Mouse (Mus musculus): Measurements from ENCODE around the gene Sept1. TPM values are rescaled to one million over a fixed set of nuclear protein-coding genes. Genes with fewer than 3 reads are reported as not detected.

Gene Sept1
- polyA plus RNA-seq, 1 experiment: 2.2 TPM

DNA sequence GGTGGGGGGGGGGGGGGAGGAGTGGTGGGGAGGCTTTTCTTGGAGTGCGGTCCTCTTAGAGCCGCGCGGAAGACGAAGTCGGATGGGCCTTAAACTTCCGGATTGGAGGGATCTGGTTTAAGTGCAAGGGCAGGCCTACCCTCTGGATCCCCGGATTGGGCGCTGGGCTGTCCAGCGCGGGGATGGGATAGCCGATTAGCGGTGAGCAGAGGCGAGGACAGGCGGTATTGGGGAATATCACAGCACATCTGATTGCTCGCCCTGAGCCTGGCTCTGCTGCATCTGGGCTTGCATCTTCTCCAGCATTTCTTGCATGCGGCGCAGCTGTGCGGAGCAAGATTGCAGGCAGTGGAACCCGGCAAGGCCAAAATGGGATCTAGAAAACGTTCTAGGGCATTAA, 18.4 kb downstream of the Sept1 start:
- no peaks in the 10 kb centered on the region for H3K27me3 ChIP-seq (ENCODE audit: control insufficient read depth, insufficient read depth, insufficient read length)
- H3K4me2 ChIP-seq (ENCODE audit: low read depth): peak overlapping the region; percentile 33
- no peaks in the 10 kb centered on the region for H3K36me3 ChIP-seq (ENCODE audit: control insufficient read depth, insufficient read depth)
- H3K79me2 ChIP-seq (ENCODE audit: control insufficient read depth, insufficient read depth): peaks cover 8% of the 10 kb centered on the region
- TF ChIP-seq E2F4 (IDR thresholded peaks at IDR 0.05; ENCODE audit: insufficient read depth) (no peak), TCF3 (IDR thresholded peaks at IDR 0.05; ENCODE audit: insufficient read length, low read depth) (no peak), SRF (IDR thresholded peaks at IDR 0.05; ENCODE audit: control insufficient read depth, insufficient read length, low read depth) (no peak), REST (IDR thresholded peaks at IDR 0.05; ENCODE audit: insufficient read depth, insufficient read length) (no peak), POLR2A (IDR thresholded peaks at IDR 0.05; ENCODE audit: insufficient read length, low read depth) (peak; percentile 27), USF1 (IDR thresholded peaks at IDR 0.05; ENCODE audit: low read depth) (no peak), POLR2AphosphoS2 (IDR thresholded peaks at IDR 0.05; ENCODE audit: insufficient read length, low read depth) (peak; percentile 50)
- peak overlapping the region; percentile 60 for H3K4me3 ChIP-seq
- H3ac ChIP-seq (ENCODE audit: control insufficient read depth, insufficient read length): no peak overlapping the region

DNA sequence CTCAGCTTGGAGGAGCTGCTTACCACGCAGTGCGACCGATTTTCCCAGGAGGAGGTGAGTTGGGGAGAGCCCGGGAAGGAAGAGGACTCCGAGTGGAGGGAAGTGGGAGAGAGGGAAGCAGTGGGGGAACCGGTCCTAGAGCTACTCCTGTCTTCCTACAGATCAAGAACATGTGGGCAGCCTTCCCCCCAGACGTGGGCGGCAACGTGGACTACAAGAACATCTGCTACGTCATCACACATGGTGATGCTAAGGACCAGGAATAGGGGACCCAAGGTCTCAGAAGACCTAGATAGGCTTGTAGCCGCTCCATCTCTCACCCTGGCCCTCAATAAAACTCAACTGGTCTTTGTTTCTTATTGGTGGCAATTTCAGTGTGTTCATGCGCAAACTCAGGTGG, 19.0 kb downstream of the Sept1 start:
- Histone ChIP-seq H3K4me3 (peak overlapping the region; percentile 60), H3ac (ENCODE audit: control insufficient read depth, insufficient read length) (no peak overlapping the region), H3K27me3 (ENCODE audit: control insufficient read depth, insufficient read depth, insufficient read length) (no peaks in the 10 kb centered on the region), H3K4me2 (ENCODE audit: low read depth) (peak overlapping the region; percentile 66), H3K79me2 (ENCODE audit: control insufficient read depth, insufficient read depth) (peaks cover 8% of the 10 kb centered on the region), H3K36me3 (ENCODE audit: control insufficient read depth, insufficient read depth) (no peaks in the 10 kb centered on the region)
- TF ChIP-seq MYOD1 (IDR thresholded peaks at IDR 0.05; ENCODE audit: control insufficient read depth in 1 of 3, insufficient read length in 2 of 3, low read depth in 2 of 3) (no peak), SRF (IDR thresholded peaks at IDR 0.05; ENCODE audit: control insufficient read depth, insufficient read length, low read depth) (no peak), MAX (IDR thresholded peaks at IDR 0.05; ENCODE audit: low read depth) (no peak), MYOG (IDR thresholded peaks at IDR 0.05; ENCODE audit: control insufficient read depth in 1 of 3, insufficient read depth in 1 of 3, insufficient read length in 2 of 3, low read depth in 2 of 3) (no peak), REST (IDR thresholded peaks at IDR 0.05; ENCODE audit: insufficient read depth, insufficient read length) (no peak), USF1 (IDR thresholded peaks at IDR 0.05; ENCODE audit: low read depth) (no peak), POLR2AphosphoS2 (IDR thresholded peaks at IDR 0.05; ENCODE audit: insufficient read length, low read depth) (peak; percentile 85), POLR2A (IDR thresholded peaks at IDR 0.05; ENCODE audit: insufficient read length, low read depth) (peak; percentile 57), CEBPB (IDR thresholded peaks at IDR 0.05; ENCODE audit: insufficient read depth, poor library complexity, severe bottlenecking) (no peak)

DNA sequence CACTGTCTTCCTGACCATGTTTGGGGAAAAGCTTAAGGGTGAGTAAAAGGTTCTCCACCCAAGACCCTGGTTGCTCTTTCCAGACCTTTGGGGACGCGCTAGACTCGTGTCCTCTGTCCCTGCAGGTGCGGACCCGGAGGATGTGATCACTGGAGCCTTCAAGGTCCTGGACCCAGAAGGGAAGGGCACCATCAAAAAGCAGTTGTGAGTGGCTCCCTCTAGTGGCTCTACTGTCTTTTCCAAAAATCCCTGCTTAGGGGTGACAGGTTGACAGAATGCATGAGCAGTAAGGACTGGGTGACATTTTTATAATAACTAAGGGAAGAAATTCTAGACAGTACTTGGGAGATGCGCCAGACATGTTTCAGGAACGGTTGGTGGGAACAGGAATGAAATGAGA, 19.4 kb downstream of the Sept1 start:
- H3K36me3 ChIP-seq (ENCODE audit: control insufficient read depth, insufficient read depth): no peaks in the 10 kb centered on the region
- no peaks in the 10 kb centered on the region for H3K27me3 ChIP-seq (ENCODE audit: control insufficient read depth, insufficient read depth, insufficient read length)
- peaks cover 8% of the 10 kb centered on the region for H3K79me2 ChIP-seq (ENCODE audit: control insufficient read depth, insufficient read depth)
- TF ChIP-seq REST (IDR thresholded peaks at IDR 0.05; ENCODE audit: insufficient read depth, insufficient read length) (no peak), POLR2AphosphoS2 (IDR thresholded peaks at IDR 0.05; ENCODE audit: insufficient read length, low read depth) (peak; percentile 46), TCF12 (IDR thresholded peaks at IDR 0.05; ENCODE audit: insufficient read depth, poor library complexity, severe bottlenecking) (no peak), MAX (IDR thresholded peaks at IDR 0.05; ENCODE audit: low read depth) (no peak), MYOD1 (IDR thresholded peaks at IDR 0.05; ENCODE audit: control insufficient read depth in 1 of 3, insufficient read length in 2 of 3, low read depth in 2 of 3) (no peak)
- H3ac ChIP-seq (ENCODE audit: control insufficient read depth, insufficient read length): no peak overlapping the region
- peak overlapping the region; percentile 60 for H3K4me3 ChIP-seq
- H3K4me2 ChIP-seq (ENCODE audit: low read depth): peak overlapping the region; percentile 66

DNA sequence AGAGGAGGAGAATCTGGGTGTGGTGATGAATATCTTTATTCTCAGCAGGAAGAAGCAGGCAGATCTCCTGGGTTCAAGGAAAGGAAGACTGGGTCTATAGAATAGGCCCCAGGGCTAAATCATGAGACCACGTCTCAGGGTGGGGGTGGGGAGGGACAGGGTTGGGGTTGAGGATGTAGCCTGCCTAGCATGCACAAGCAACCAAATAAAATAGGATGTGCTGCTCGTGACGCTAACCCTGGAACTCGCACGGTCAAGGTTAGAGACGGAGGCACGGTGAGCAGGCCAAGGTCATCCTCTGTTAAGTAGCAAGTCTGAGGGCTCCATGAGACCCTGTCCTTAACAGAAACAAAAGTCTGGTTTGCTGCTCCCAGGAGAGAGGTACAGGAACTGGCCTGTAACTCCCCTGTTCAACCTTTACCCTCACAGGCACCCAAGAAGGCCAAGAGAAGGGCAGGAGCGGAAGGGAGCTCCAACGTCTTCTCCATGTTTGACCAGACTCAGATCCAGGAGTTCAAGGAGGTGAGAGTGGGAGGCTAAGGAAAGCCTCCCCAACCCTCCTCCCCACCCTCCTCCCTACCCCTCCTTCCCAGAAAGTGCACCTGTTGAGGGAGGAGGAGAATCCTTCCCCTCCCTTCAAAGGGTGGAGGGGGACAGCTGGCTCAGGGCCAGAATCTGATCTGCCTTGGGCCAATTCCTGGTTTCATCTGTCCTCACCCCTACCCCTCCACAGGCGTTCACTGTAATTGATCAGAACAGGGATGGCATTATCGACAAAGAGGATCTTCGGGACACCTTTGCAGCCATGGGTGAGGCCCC, 20.3 kb downstream of the Sept1 start:
- H3K79me2 ChIP-seq (ENCODE audit: control insufficient read depth, insufficient read depth): peaks cover 12% of the 10 kb centered on the region
- H3ac ChIP-seq (ENCODE audit: control insufficient read depth, insufficient read length): no peak overlapping the region
- TF ChIP-seq POLR2A (IDR thresholded peaks at IDR 0.05; ENCODE audit: insufficient read length, low read depth) (peak; percentile 64), E2F4 (IDR thresholded peaks at IDR 0.05; ENCODE audit: insufficient read depth) (no peak), MYOG (IDR thresholded peaks at IDR 0.05; ENCODE audit: control insufficient read depth in 1 of 3, insufficient read depth in 1 of 3, insufficient read length in 2 of 3, low read depth in 2 of 3) (peak in 1 of 3 experiments; percentile 76), TCF12 (IDR thresholded peaks at IDR 0.05; ENCODE audit: insufficient read depth, poor library complexity, severe bottlenecking) (no peak), POLR2AphosphoS2 (IDR thresholded peaks at IDR 0.05; ENCODE audit: insufficient read length, low read depth) (peak; percentile 83), MAX (IDR thresholded peaks at IDR 0.05; ENCODE audit: low read depth) (no peak), MYOD1 (IDR thresholded peaks at IDR 0.05; ENCODE audit: control insufficient read depth in 1 of 3, insufficient read length in 2 of 3, low read depth in 2 of 3) (peak; percentile 45 to 90 (median 56)), USF1 (IDR thresholded peaks at IDR 0.05; ENCODE audit: low read depth) (no peak)
- H3K4me3 ChIP-seq: peak overlapping the region; percentile 60
- H3K4me2 ChIP-seq (ENCODE audit: low read depth): peak overlapping the region; percentile 66
- H3K36me3 ChIP-seq (ENCODE audit: control insufficient read depth, insufficient read depth): no peaks in the 10 kb centered on the region
- no peaks in the 10 kb centered on the region for H3K27me3 ChIP-seq (ENCODE audit: control insufficient read depth, insufficient read depth, insufficient read length)

- H3K4me3 ChIP-seq: peak overlapping the region; percentile 60
- H3K27me3 ChIP-seq (ENCODE audit: control insufficient read depth, insufficient read depth, insufficient read length): no peaks in the 10 kb centered on the region
- no peak overlapping the region for H3ac ChIP-seq (ENCODE audit: control insufficient read depth, insufficient read length)
- H3K4me2 ChIP-seq (ENCODE audit: low read depth): peak overlapping the region; percentile 68
- TF ChIP-seq POLR2A (IDR thresholded peaks at IDR 0.05; ENCODE audit: insufficient read length, low read depth): peak; percentile 31
- peak; percentile 61 for TF ChIP-seq TCF12 (IDR thresholded peaks at IDR 0.05; ENCODE audit: insufficient read depth, poor library complexity, severe bottlenecking)
- no peak for TF ChIP-seq REST (IDR thresholded peaks at IDR 0.05; ENCODE audit: insufficient read depth, insufficient read length)
- peak; percentile 44 for TF ChIP-seq POLR2AphosphoS2 (IDR thresholded peaks at IDR 0.05; ENCODE audit: insufficient read length, low read depth)
- TF ChIP-seq CEBPB (IDR thresholded peaks at IDR 0.05; ENCODE audit: insufficient read depth, poor library complexity, severe bottlenecking): no peak
- TF ChIP-seq MYOG (IDR thresholded peaks at IDR 0.05; ENCODE audit: control insufficient read depth in 1 of 3, insufficient read depth in 1 of 3, insufficient read length in 2 of 3, low read depth in 2 of 3): peak; percentile 31 to 89 (median 68)
- peak; percentile 43 to 75 (median 63) for TF ChIP-seq MYOD1 (IDR thresholded peaks at IDR 0.05; ENCODE audit: control insufficient read depth in 1 of 3, insufficient read length in 2 of 3, low read depth in 2 of 3)
- no peaks in the 10 kb centered on the region for H3K36me3 ChIP-seq (ENCODE audit: control insufficient read depth, insufficient read depth)
- peaks cover 27% of the 10 kb centered on the region for H3K79me2 ChIP-seq (ENCODE audit: control insufficient read depth, insufficient read depth)
These were observed 21.8 kb downstream of the Sept1 start for GRCm38 (mm10) chr7:127211014-127211745.

Measured in myocyte (in vitro differentiated cells).